Mouse (Mus musculus) heart, postnatal 36 days (tissue): ENCODE measurements at regions not wholly inside any gene's neighbourhood (a gene's known extent, or its start where the extent isn't known, plus 50 kb on each side); places are given as distances from the start of the nearest gene placed in this dataset.

Source experiments
- DNase-seq, 2 experiments: peaks; one replicate each; pipeline ENCODE4 v3.0.0; 2021 to 2022
- intact Hi-C: fragments of 180-260 bp; cut with DNase I; formaldehyde crosslinking; loops from one replicate; pipeline ENCODE4 v1.15.1; 2025

DNA sequence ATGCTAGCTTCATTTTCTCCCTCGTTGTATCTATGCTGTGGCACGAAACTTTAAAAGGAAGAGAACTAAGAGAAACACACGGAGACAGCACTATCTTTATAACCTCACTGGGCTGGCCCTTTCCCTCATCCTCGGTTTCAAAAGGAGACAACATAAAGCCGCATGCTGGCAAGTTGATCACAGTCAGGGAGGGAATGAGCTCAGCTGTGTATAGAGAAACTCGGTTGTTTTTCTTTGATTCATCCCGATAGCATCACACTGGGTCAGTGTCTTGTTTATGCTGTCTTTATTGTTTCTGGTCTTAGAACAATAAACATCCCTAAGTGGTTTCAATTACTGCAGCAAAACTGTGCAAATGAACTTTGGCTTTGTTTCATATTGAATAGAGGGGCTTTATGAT lies 249.2 kb upstream of the Cxadr start:
- no peak for DNase-seq
- intact Hi-C loops: no loop called here

GRCm38 (mm10) chr16:78040149-78040920 lies 261.0 kb upstream of the Cxadr start:
- DNase-seq: no peak
- intact Hi-C loops: loop anchor here (1.0 kb wide), 1 partner anchor 21 kb away; no protein-coding TSS in a partner anchor

DNA sequence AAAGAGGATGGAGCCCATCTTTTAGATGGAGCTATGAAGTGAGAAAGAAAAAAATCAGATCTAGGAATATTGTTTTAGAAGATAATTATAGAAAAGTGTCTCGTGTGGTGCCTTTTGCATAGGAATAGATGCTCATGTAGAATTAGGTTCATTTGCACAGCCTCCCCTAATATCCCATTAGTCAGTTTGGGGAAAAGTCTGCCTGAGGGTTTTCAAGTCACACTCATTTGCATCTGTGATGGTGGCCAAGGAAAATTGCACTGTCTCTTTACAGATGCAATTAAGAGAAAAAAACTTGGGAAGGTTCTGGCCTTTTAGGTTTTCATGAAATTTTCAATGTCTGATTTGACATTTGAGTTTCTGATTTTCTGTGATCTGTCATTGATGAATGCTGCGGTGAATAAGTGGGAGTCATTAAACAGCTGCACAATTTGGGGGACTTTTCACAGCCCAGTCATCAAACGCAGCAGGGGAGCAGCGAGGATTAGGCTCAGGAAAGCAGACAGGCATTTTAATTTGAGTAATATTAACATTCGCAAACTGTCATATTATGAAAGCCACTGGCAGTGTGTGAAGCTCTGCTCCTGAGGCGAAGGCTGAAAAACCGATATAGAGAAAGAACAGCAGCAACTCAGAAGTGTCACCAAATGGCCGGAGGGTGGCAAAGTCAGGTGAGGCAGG lies 281.5 kb upstream of the Cxadr start:
- intact Hi-C loops: no loop called here
- DNase-seq: no peak

GRCm38 (mm10) chr16:78015401-78015800 lies 285.9 kb upstream of the Cxadr start:
- DNase-seq: no peak
- intact Hi-C loops: no loop called here

GRCm38 (mm10) chr16:78013049-78013819 lies 288.1 kb upstream of the Cxadr start:
- DNase-seq: no peak
- intact Hi-C loops: no loop called here

GRCm38 (mm10) chr16:78004016-78004415 lies 297.3 kb upstream of the Cxadr start:
- DNase-seq: no peak
- intact Hi-C loops: no loop called here

DNA sequence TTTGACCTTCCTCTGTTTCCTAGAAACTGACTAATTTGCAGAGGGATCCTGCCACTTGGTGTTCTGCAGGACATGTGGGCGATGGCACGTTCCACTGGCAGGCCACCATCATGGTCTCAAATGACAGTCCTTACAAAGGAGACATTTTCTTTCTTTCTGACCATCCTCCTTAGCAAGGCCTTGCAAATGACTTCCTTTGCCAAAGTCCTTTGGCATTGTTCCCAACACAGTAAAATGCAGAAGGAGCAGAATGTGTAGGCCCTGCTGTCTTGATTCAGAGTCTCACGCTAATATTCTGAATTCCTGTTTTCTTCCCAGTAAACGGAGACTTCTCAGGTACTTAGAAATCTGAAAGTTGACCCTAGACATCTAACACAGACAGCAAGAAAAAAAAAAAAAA lies 308.3 kb upstream of the Cxadr start:
- intact Hi-C loops: no loop called here
- no peak for DNase-seq

DNA sequence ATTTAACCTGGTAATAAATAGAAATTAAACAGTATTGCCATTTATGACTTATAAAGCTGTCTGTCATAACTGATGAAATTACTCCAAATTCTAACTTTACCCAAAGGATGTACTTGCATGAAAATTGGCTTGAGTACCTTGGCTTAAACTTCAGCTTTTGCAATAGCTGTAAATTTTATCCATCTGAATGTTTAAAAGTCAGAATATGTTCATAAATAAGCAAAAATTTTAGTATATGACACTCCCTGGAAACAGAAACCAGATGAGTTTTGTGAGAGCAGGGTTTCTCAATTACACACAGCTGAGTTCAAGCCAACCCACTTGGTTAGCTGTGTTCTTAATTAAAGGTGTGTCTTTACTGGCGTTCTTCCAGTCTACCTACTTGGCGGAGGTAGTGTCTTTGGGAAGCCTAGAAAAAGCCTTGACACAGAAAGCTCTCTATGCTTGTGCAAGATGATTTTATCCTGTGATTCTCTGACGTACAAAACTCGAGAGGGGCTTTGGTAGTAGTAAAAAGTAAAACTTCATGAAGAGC lies 311.4 kb upstream of the Cxadr start:
- no peak for DNase-seq
- intact Hi-C loops: no loop called here

DNA sequence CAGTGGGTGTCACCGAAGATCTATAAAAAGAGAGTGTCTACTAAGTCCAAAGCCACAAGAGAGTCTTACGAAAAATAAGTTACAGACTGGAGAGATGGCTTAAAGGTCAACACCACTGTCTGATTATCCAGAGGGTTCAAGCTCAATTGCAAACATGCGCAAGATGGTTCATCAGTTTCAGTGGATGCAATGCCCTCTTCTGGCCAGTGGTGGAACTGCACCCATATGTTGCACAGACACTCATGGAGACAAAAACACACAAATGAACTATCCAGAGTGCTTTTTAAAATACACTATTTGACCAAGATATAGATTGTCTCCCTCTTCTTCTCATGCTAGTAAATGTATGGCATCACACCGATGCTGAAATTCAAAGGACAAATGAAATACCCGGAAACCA lies 312.1 kb upstream of the Cxadr start:
- intact Hi-C loops: no loop called here
- no peak for DNase-seq

DNA sequence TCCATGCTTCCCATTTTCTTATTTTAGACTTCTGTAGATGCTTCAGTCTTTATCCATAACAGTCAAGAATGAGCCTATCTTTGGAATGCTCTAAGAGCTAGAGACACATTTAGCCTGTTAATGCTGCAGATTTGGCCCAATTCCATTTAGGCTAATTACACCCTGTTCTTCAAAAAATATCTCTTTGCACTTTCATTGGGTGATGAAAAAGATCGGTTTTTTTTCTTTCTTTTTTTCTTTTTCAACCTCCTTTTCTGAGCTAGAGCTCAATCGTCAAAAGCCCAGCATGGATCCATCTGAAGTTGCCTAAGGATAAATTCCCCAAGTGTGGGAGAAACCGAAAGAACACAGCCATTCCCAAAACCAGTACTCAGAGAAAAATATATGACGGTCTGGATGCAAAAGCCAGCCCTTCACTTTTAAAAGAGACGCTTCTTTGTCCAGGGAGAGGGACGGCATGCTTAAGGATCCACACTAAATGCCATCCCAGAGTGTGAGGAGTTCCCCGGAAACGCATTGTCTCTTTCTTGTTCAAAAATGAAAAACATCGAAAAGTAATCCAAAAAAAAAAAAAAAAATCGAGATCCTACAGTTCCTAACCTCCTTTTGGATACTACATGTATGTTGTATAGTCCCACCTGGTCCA lies 314.3 kb upstream of the Cxadr start:
- intact Hi-C loops: no loop called here
- DNase-seq: peak in 1 of 2 experiments; percentile 7

GRCm38 (mm10) chr16:77948785-77949184 lies 346.9 kb upstream of the Gm11146 start:
- intact Hi-C loops: no loop called here
- no peak for DNase-seq

GRCm38 (mm10) chr16:77945442-77945841 lies 343.5 kb upstream of the Gm11146 start:
- DNase-seq: no peak
- intact Hi-C loops: no loop called here

- intact Hi-C loops: no loop called here
- no peak for DNase-seq
Measured at GRCm38 (mm10) chr16:77931025-77931723, 329.3 kb upstream of the Gm11146 start.

DNA sequence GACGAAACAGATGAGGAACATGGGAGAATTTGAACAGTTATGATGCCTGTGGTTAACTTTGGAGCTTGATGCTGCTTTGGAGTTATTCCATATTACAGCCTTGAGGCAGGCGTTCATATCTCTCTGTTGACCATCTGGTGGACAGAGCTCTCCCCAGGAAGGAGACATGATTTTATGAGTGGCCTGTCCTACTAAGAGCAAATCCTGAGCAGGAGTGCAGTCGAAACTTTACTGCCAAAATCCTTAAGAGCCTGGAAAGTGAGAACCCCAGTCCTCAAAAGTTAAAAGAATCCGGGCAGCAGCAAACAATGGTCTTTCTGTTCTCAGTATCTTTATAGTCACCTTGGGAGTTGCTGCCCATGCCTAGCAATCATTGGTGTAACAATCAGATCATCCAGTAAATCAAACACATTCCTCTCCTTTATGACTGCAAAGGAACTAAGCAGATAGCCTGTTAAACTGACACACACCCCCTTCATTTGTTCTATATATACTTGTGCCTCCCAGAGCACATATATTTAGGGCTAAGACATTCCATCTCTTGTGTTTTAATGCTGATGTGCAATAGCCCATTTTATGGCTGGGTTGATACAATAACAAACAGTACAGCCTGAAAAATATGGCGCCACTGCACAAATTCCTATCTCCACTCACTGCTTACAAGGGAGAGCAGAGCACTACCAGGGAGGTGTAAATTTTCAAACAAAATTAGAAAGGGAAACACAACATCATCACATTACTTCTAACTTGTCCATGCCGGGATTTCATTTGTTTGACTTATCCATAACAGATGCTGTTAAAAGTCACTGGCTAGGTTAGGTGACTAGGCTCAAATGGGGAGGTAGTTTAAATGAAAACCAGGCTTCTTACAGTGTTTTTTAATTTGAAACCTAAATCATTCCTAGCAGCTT lies 312.5 kb upstream of the Gm11146 start:
- no peak for DNase-seq
- intact Hi-C loops: no loop called here

DNA sequence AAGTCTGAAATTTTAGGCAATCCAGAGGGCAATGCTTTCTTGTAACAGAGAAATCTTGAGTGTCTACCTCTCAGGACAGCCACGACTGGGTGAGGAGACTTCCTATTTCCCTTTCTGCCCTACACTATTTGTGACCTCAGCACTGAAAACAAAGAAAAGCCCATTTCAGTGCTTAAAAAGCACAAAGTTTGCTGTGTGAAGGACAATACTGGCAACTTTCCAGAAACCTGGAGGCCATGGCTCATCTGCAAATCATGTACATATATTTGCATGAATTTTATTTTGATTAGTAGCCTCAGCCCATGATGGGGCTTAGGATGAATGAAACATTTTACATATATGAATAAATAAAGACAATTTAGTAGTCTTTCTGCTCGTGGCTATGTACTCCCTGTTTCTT lies 292.4 kb upstream of the Gm11146 start:
- intact Hi-C loops: no loop called here
- no peak for DNase-seq

GRCm38 (mm10) chr16:77893690-77894089 lies 291.8 kb upstream of the Gm11146 start:
- intact Hi-C loops: no loop called here

GRCm38 (mm10) chr16:77892731-77893130 lies 290.8 kb upstream of the Gm11146 start:
- no peak for DNase-seq
- intact Hi-C loops: no loop called here

More at GRCm38 (mm10) chr16:77893690-77894089, 291.8 kb upstream of the Gm11146 start:
- no peak for DNase-seq

DNA sequence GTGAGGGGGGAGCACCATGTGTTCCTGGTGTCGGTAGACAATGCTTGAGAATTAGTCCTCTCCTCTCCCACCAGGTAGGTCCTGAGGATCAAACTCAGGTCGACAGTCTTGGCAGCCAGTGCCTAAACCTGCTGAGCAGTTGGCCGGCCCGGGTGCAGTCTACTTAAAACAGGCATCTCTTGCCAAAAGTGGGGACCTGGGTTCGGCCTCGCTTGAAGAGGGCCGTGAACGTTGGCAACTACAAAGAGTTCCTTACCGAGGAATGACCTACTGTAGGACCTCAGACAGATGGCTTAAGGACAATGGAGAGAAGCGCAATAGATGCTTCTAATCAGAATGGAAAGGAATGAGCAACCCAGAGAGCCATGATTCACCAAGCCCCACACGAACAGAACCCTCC lies 287.5 kb upstream of the Gm11146 start:
- DNase-seq: no peak
- intact Hi-C loops: no loop called here

DNA sequence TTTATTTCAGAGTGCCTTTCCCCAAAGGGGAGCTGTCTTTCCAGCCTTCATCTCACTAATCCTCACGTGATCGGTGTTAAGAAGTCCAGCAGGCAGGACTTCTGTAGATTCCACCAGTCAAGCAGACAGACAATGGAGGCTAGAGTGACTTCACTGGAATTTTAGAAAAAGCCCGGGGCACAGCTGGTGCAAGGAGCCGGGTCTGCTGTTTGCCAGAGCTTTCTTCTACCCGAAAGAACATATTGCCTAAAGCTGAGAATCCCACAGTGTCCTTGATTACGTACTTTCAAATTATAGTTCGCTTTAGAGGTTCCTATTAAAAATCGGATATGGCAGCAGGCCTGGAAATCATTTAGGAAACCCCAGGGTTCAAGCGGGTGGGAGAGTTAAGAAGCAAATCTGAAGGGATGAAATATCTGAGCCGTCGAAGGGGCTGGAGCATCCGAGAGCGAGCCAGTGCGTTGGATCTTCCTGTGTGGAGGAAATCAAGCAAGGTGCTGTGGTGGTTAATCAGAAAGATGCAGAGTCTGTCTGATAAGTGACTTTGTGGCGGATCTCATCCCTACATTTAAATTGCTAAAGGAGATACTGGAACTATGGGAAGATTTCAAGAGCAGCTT lies 283.3 kb upstream of the Gm11146 start:
- intact Hi-C loops: no loop called here

More for the DNA sequence above, 283.3 kb upstream of the Gm11146 start:
- DNase-seq: no peak
